Mouse (Mus musculus) CH12.LX (cell line): ENCODE measurements around the gene Psors1c2. TPM values are rescaled to one million over a fixed set of nuclear protein-coding genes. Genes with fewer than 3 reads are reported as not detected.

Experiments
- DNase-seq: peaks from one replicate; pipeline ENCODE4 v3.0.0-alpha.2; 2013; ENCODE audit errors: extremely low read depth
- H3K27ac ChIP-seq: 2 replicates; pipeline ENCODE4 v1.5.1; 2012; ENCODE audit warnings: low read depth, mild to moderate bottlenecking, control low read depth, moderate library complexity; ENCODE audit not compliant: insufficient read depth
- H3K27me3 ChIP-seq: replicated peaks from 2 replicates; pipeline ENCODE3; 2012; ENCODE audit warnings: inconsistent platforms
- H3K36me3 ChIP-seq, 2 experiments: replicated peaks in 1 of 2; 2 replicates each; pipeline versions ENCODE3 to v1.6.1; 2012; ENCODE audit warnings: inconsistent platforms in 1 of 2, low read length in 1 of 2, mild to moderate bottlenecking in 1 of 2, mixed read lengths in 1 of 2, moderate library complexity in 1 of 2; ENCODE audit not compliant: control insufficient read depth in 1 of 2, insufficient read depth in 1 of 2
- H3K4me1 ChIP-seq, 2 experiments: 2 replicates each; pipeline ENCODE4 v1.6.1; 2012; ENCODE audit warnings: inconsistent platforms in 1 of 2, moderate library complexity in 1 of 2; ENCODE audit not compliant: insufficient read depth in 2 of 2, control insufficient read depth in 1 of 2
- H3K4me2 ChIP-seq: 2 replicates; pipeline ENCODE4 v1.6.1; 2012; ENCODE audit warnings: low read depth, mild to moderate bottlenecking, control low read depth; ENCODE audit not compliant: poor library complexity, insufficient read depth, severe bottlenecking
- H3K4me3 ChIP-seq, 3 experiments: fragments of 150-350 bp in 1 of 3; sonication (generic) in 1 of 3; replicated peaks in 1 of 3; 2 replicates each; pipeline versions ENCODE3 to v1.5.1; 2011 to 2012; ENCODE audit warnings: low read depth in 2 of 3, low read length in 2 of 3, mild to moderate bottlenecking in 2 of 3, moderate library complexity in 2 of 3, control low read depth in 1 of 3, improper control_type of control experiment in 1 of 3, inconsistent platforms in 1 of 3, mixed read lengths in 1 of 3; ENCODE audit not compliant: poor library complexity in 1 of 3
- H3K79me2 ChIP-seq: replicated peaks from 2 replicates; pipeline ENCODE4 v1.6.1; 2012; ENCODE audit warnings: mild to moderate bottlenecking, moderate library complexity; ENCODE audit not compliant: control insufficient read depth, poor library complexity, insufficient read depth, severe bottlenecking; ENCODE audit errors: extremely low read depth
- H3K9ac ChIP-seq: 2 replicates; pipeline ENCODE4 v1.6.1; 2012; ENCODE audit warnings: low read depth, mild to moderate bottlenecking, control low read depth, moderate library complexity; ENCODE audit not compliant: insufficient read depth
- H3K9me3 ChIP-seq: replicated peaks from 2 replicates; pipeline ENCODE3; 2012; ENCODE audit warnings: low read length, inconsistent platforms, mixed read lengths
- BHLHE40 ChIP-seq: IDR thresholded peaks from 2 replicates; pipeline ENCODE4 v1.6.1; 2011; ENCODE audit warnings: mild to moderate bottlenecking, low read depth, low read length, improper control_type of control experiment
- CHD2 ChIP-seq: IDR thresholded peaks from 2 replicates; pipeline ENCODE4 v1.6.1; 2011; ENCODE audit warnings: low read length, improper control_type of control experiment
- CTCF ChIP-seq, 2 experiments: IDR thresholded peaks in 1 of 2; conservative IDR thresholded peaks in 1 of 2; 2 replicates each; pipeline ENCODE4 v1.5.1; 2011 to 2012; ENCODE audit warnings: low read depth in 2 of 2, low read length in 2 of 2, improper control_type of control experiment in 1 of 2, inconsistent platforms in 1 of 2, mild to moderate bottlenecking in 1 of 2, moderate library complexity in 1 of 2
- EP300 ChIP-seq: IDR thresholded peaks from 2 replicates; pipeline ENCODE4 v1.6.1; 2011; ENCODE audit warnings: low read length, improper control_type of control experiment
- ETS1 ChIP-seq: conservative IDR thresholded peaks from 2 replicates; pipeline ENCODE4 v1.6.1; 2012; ENCODE audit warnings: low read depth, mild to moderate bottlenecking, inconsistent platforms, low read length, improper control_type of control experiment, moderate library complexity
- GABPA ChIP-seq: IDR thresholded peaks from 2 replicates; pipeline ENCODE4 v1.6.1; 2012; ENCODE audit warnings: low read depth, low read length, improper control_type of control experiment, inconsistent platforms; ENCODE audit not compliant: insufficient replicate concordance
- HCFC1 ChIP-seq: IDR thresholded peaks from 2 replicates; pipeline ENCODE4 v1.6.1; 2012; ENCODE audit warnings: low read depth, mild to moderate bottlenecking, inconsistent platforms, low read length, improper control_type of control experiment
- IRF4 ChIP-seq: IDR thresholded peaks from 2 replicates; pipeline ENCODE4 v1.6.1; 2014; ENCODE audit warnings: low read depth, mild to moderate bottlenecking, inconsistent platforms, low read length, improper control_type of control experiment
- JUND ChIP-seq: conservative IDR thresholded peaks from 2 replicates; pipeline ENCODE4 v1.6.1; 2011; ENCODE audit warnings: low read depth, low read length, improper control_type of control experiment
- KAT2A ChIP-seq: IDR thresholded peaks from 2 replicates; pipeline ENCODE4 v1.6.1; 2012; ENCODE audit warnings: low read length, improper control_type of control experiment, inconsistent platforms; ENCODE audit not compliant: insufficient replicate concordance
- MAFK ChIP-seq: IDR thresholded peaks from 2 replicates; pipeline ENCODE4 v1.6.1; 2011; ENCODE audit warnings: low read length, improper control_type of control experiment; ENCODE audit not compliant: insufficient replicate concordance
- MEF2A ChIP-seq: IDR thresholded peaks from 2 replicates; pipeline ENCODE4 v1.6.1; 2014; ENCODE audit warnings: low read depth, mild to moderate bottlenecking, inconsistent platforms, low read length, improper control_type of control experiment, borderline replicate concordance
- MXI1 ChIP-seq: IDR thresholded peaks from 2 replicates; pipeline ENCODE4 v1.6.1; 2011; ENCODE audit warnings: mild to moderate bottlenecking, low read depth, low read length, improper control_type of control experiment
- MYC ChIP-seq: IDR thresholded peaks from 2 replicates; pipeline ENCODE4 v1.6.1; 2011; ENCODE audit warnings: low read depth, mild to moderate bottlenecking, improper control_type of control experiment, low read length
- NELFE ChIP-seq: IDR thresholded peaks from 2 replicates; pipeline ENCODE4 v1.6.1; 2011; ENCODE audit warnings: low read depth, low read length, improper control_type of control experiment
- PAX5 ChIP-seq: IDR thresholded peaks from 2 replicates; pipeline ENCODE4 v1.6.1; 2012; ENCODE audit warnings: low read length, inconsistent platforms, mixed read lengths
- POLR2AphosphoS2 ChIP-seq: IDR thresholded peaks from 2 replicates; pipeline ENCODE4 v1.6.1; 2011; ENCODE audit warnings: low read depth, low read length, improper control_type of control experiment
- RCOR1 ChIP-seq: conservative IDR thresholded peaks from 2 replicates; pipeline ENCODE4 v1.6.1; 2012; ENCODE audit warnings: low read depth, mild to moderate bottlenecking, inconsistent platforms, low read length, improper control_type of control experiment
- UBTF ChIP-seq: IDR thresholded peaks from 2 replicates; pipeline ENCODE4 v1.6.1; 2012; ENCODE audit warnings: low read depth, mild to moderate bottlenecking, inconsistent platforms, low read length, improper control_type of control experiment, moderate library complexity
- USF1 ChIP-seq: IDR thresholded peaks from 2 replicates; pipeline ENCODE4 v1.6.1; 2014; ENCODE audit warnings: low read depth, mild to moderate bottlenecking, inconsistent platforms, low read length, improper control_type of control experiment
- dilution Hi-C: fragments of 300-500 bp; cut with MboI; formaldehyde crosslinking; loops from 2 replicates; pipeline ENCODE4 v1.14.3; 2020; ENCODE audit warnings: low sequenced_read_pairs; ENCODE audit not compliant: extremely low pct_unique_long_range_greater_than_20kb, extremely low pct_ligation_motif_present
- in situ Hi-C: fragments of 300-500 bp; cut with MboI; formaldehyde crosslinking; loops from 3 replicates; pipeline ENCODE4 v1.14.3; 2019; ENCODE audit warnings: low sequenced_read_pairs, low pct_ligation_motif_present, low pct_unique_long_range_greater_than_20kb, mixed read lengths
- polyA plus RNA-seq: library from polyadenylated mRNA; unstranded; fragments of >175 nt; gene quantifications from 2 replicates; pipeline ENCODE4 v1.2.1, GENCODE M21; 2012; ENCODE audit warnings: low read depth; ENCODE audit not compliant: insufficient read length
- total RNA-seq, 2 experiments: library from RNA; depleted of rRNA; stranded (reverse); fragments of 300-350 nt in 1 of 2; fragments of >200 nt in 1 of 2; gene quantifications; 2 replicates each; pipeline ENCODE4 v1.2.3; 2012 to 2014

Gene Psors1c2
- total and polyA plus RNA-seq, 3 experiments, result 0.27 TPM; not detected in 2

DNA sequence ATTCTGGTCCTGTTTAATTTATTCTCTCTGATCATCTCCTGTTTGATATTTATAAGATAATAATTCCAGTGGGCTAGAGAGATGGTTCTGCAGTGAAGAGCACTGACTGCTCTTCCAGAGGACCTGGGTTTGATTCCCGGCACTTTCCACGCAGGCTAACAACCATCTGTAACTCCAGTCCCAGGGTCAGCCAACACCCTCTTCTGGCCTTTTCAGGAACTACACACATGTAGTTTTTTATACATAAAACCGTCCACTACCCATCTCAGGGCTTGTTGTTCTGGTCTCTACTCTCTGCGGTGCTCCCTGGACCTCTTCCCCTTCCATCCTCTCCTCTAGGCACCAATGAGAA, 17.1 kb downstream of the Psors1c2 start:
- Histone ChIP-seq H3K27me3 (peaks cover 2% of the 10 kb centered on the region), H3K4me3 (no peak overlapping the region), H3K4me2 (no peak overlapping the region)
- TF ChIP-seq IRF4, result no peak
- TF ChIP-seq MAFK, result no peak
- no peak for TF ChIP-seq BHLHE40
- TF ChIP-seq POLR2AphosphoS2, result no peak
- 0 out of 4 replicates have a peak, but pooled peaks of 1 of the 2 experiments have one; percentile 1 for TF ChIP-seq CTCF (conservative IDR thresholded peaks at IDR 0.05 in 1 of 2, IDR thresholded peaks at IDR 0.05 in 1 of 2; ENCODE audit: low read depth in 2 of 2, low read length in 2 of 2)
- TF ChIP-seq, all 38 proteins: peak for 1
- no peak overlapping the region for H3K9ac ChIP-seq
- H3K27ac ChIP-seq, result no peak overlapping the region
- H3K36me3 ChIP-seq, result no peaks in the 10 kb centered on the region
- dilution Hi-C loops, result no loop called here
- in situ Hi-C loops, result loop anchor here (5.0 kb wide), 1 partner anchor 33 kb away; the partner anchor contains the start of genes Cchcr1 and Tcf19
- peaks cover 3% of the 10 kb centered on the region for H3K9me3 ChIP-seq
- H3K4me1 ChIP-seq, result peaks cover 20 to 45% of the 10 kb centered on the region in 2 experiments
- no peak for DNase-seq
- H3K79me2 ChIP-seq, result no peaks in the 10 kb centered on the region

DNA sequence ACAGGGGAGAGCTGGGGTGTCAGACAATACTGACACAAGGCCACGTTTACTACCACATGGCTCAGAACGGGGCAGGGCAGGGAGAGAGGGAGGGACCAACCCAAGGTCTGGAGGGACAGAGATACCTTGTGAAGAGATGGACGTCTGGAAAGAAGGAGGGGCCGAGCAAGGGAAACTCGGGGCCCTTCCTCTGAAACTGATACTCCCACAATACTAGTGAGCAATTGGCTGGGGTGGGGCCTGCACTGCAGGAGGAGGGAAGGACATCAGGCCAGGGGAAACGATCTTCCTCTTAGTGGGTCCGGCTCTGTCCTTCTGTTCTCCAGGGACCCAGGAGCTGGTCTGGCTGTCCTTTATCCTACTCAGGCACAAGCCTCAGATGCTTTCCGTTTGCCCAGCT, 17.9 kb downstream of the Psors1c2 start:
- dilution Hi-C loops, result no loop called here

DNA sequence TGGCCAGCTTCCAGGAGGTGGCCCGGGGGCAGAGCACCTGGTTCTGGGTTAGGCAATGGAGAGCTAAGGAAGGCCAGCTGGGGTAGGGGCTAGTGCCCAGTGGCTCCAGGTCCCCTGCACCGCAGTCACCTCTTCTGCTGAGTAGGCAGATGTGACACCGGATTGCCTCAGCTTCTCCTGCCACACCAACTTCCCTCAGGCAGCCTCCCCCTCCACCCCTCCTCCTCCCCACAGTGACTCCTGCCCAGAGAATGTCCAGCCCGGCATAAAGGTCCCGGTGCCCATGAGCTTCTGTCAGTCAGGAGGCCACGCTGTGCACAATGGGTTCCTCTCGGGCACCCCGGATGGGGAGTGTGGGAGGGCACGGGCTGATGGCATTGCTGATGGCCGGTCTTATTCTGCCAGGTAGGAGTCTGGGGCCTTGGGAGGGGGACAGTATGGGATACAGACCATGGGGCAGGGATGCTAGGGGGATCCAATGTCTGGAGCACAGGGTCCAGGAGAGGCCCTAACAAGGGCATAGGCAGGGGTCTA, 18.9 kb downstream of the Psors1c2 start, which contains the start of gene Cdsn:
Gene Cdsn (plus strand): TSS at position 248 of the 534 bp plus-strand sequence.
- Histone ChIP-seq H3K4me3 (peak within 1 kb of the TSS in 1 of 3 experiments; percentile 23), H3K27ac (peak within 1 kb of the TSS; percentile 47), H3K9ac (peak within 1 kb of the TSS; percentile 15; the same call in 1 of the 2 replicates), H3K36me3 (peaks cover 0 to 4% of the 10 kb centered on the region in 2 experiments)
- 0 out of 2 replicates have a peak, but pooled peaks have one; percentile 41 for TF ChIP-seq MAFK
- TF ChIP-seq USF1, result no peak
- TF ChIP-seq, all 38 proteins: peak for 1
- Histone ChIP-seq H3K9me3 (peaks cover 3% of the 10 kb centered on the region), H3K79me2 (no peaks in the 10 kb centered on the region), H3K27me3 (peaks cover 2% of the 10 kb centered on the region), H3K4me1 (peaks cover 25 to 52% of the 10 kb centered on the region in 2 experiments), H3K4me2 (no peak within 1 kb of the TSS)
- in situ Hi-C loops (loop anchor here (5.0 kb wide), 1 partner anchor 35 kb away; the partner anchor contains the start of genes Cchcr1 and Tcf19), dilution Hi-C loops (no loop called here)
- no peak for DNase-seq

More for the DNA sequence above, 17.9 kb downstream of the Psors1c2 start:
- TF ChIP-seq MEF2A (no peak), NELFE (no peak), PAX5 (no peak), EP300 (no peak), CHD2 (no peak), HCFC1 (no peak), IRF4 (no peak), GABPA (no peak), UBTF (no peak), ETS1 (no peak), RCOR1 (no peak), JUND (no peak), MXI1 (no peak), MYC (no peak), KAT2A (no peak)
- no peak for DNase-seq
- Histone ChIP-seq H3K9me3 (peaks cover 3% of the 10 kb centered on the region), H3K27me3 (peaks cover 2% of the 10 kb centered on the region), H3K4me1 (peaks cover 20 to 46% of the 10 kb centered on the region in 2 experiments), H3K9ac (no peak overlapping the region), H3K4me2 (no peak overlapping the region), H3K4me3 (no peak overlapping the region), H3K27ac (no peak overlapping the region), H3K36me3 (no peaks in the 10 kb centered on the region), H3K79me2 (no peaks in the 10 kb centered on the region)
- in situ Hi-C loops, result loop anchor here (5.0 kb wide), 1 partner anchor 34 kb away; the partner anchor contains the start of genes Cchcr1 and Tcf19
